Mouse (Mus musculus): ENCODE measurements at regions not wholly inside any gene's neighbourhood (a gene's known extent, or its start where the extent isn't known, plus 50 kb on each side); places are given as distances from the start of the nearest gene placed in this dataset.

DNA sequence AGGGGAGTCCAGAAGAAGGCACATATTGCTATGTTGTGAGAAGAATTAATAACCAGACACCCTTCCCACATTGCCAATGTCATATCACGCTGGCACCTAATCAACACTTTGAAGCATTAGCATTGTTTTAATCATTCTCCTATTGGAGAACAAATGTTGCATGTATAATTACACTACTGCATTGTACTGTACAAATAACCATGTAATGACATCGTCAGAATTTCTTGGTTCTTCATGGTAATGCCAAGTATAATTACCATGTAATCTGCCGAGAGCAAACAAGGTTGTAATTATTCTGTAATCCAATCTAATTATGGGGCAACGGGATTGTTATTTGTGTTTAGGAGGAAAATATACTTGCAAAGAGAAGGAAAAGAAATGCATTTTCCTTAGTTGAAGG lies 196.1 kb downstream of the Insig2 start:
- no peak for TF ChIP-seq CTCF (IDR thresholded peaks at IDR 0.05; ENCODE audit: extremely low read depth, insufficient read depth, insufficient read length, insufficient replicate concordance)
- TF ChIP-seq POLR2A (IDR thresholded peaks at IDR 0.05; ENCODE audit: low read depth, low read length): no peak
